Mouse (Mus musculus) heart, embryonic 15.5 days (tissue): ENCODE results near the gene Sall1. TPM values are rescaled to one million over a fixed set of nuclear protein-coding genes. Genes with fewer than 3 reads are reported as not detected.

Source experiments
- ATAC-seq: fragments of 200-750 bp; cut with Nextera tagmentation; replicated peaks from 2 replicates; pipeline ENCODE4 v1.8.0; 2017; ENCODE audit warnings: low read depth, moderate TSS enrichment; ENCODE audit not compliant: insufficient number of reproducible peaks, insufficient read depth, low FRiP score
- H3K27ac ChIP-seq: fragments of 300-500 bp; sonication (generic); 2 replicates; pipeline ENCODE4 v1.5.1; 2015; ENCODE audit warnings: mild to moderate bottlenecking, inconsistent platforms
- H3K27me3 ChIP-seq: fragments of 300-500 bp; sonication (generic); 2 replicates; pipeline ENCODE4 v1.6.1; 2015; ENCODE audit warnings: inconsistent platforms
- H3K36me3 ChIP-seq: fragments of 300-500 bp; sonication (generic); 2 replicates; pipeline ENCODE4 v1.6.1; 2015; ENCODE audit warnings: mild to moderate bottlenecking, inconsistent platforms
- H3K4me1 ChIP-seq: fragments of 300-500 bp; sonication (generic); replicated peaks from 2 replicates; pipeline ENCODE4 v1.6.1; 2015; ENCODE audit warnings: inconsistent platforms
- H3K4me2 ChIP-seq: fragments of 300-500 bp; sonication (generic); 2 replicates; pipeline ENCODE4 v1.6.1; 2015; ENCODE audit warnings: inconsistent platforms, mild to moderate bottlenecking, moderate library complexity
- H3K4me3 ChIP-seq: fragments of 300-500 bp; sonication (generic); 2 replicates; pipeline ENCODE4 v1.5.1; 2015; ENCODE audit warnings: mild to moderate bottlenecking, inconsistent platforms
- H3K9ac ChIP-seq: fragments of 300-500 bp; sonication (generic); 2 replicates; pipeline ENCODE4 v1.6.1; 2015; ENCODE audit warnings: mild to moderate bottlenecking, inconsistent platforms
- H3K9me3 ChIP-seq: fragments of 300-500 bp; sonication (generic); replicated peaks from 2 replicates; pipeline ENCODE4 v1.6.1; 2016; ENCODE audit warnings: inconsistent platforms
- WGBS: fragments of 180-500 bp; shearing (Covaris S2); methylation state at CpG from one replicate; pipeline ENCODE4 v1.1.7; 2015; ENCODE audit warnings: mixed read lengths; 5-methylcytosine and 5-hydroxymethylcytosine counted together
- polyA plus RNA-seq: library from polyadenylated mRNA; unstranded; fragments of >200 nt; fragmentation: Nextera tagmentation; extraction: Ambion mirVana; gene quantifications from 2 replicates; pipeline ENCODE4 v1.2.1, GENCODE M21; 2015

Gene Sall1
- polyA plus RNA-seq: 2.5 and 3.6 TPM in 2 replicates

DNA sequence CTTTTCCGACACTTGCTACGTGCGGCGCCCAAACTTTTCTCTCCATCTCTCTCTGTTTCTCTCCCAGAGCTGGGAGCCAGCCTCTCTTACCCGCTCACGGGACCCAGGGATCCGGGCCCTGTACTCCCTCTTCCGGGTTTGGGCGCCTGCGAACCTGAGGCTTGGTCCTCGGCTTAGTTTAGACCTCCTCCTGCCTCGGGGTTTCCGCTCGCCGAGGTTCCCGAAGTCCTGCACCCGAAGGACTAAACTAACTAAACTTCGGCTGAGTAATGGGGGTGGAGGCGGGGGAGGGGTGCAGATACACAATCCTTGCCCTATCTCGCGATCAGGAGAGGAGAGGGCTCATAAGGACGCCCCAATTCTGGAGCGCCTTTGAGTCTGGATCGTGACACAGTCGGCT is at the start of gene Sall1:
TSS of gene Sall1 (minus strand) at position 223 of the 400 bp plus-strand sequence.
- H3K9ac ChIP-seq: peak within 1 kb of the TSS; percentile 63
- WGBS: 2% methylated on average over 25 of the region's 25 CpGs

DNA sequence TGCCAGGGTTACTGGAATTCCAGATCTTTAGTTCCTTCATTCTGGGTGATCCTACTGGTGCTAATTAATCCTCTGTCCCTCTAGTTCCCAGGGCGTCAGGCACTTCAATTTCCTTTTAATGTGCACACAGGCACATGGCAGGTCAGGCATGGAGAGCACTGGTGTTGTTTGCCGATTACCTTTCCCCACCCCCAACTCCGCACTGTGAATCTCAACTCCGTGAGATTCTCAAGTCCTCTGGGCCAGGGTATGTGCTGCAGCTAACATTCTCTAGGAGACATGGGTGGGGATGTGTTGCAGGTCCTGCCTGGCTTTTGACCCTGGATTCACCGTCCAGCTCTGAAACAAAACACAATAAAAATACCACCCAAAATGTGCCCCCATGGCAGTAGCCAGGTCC is 46.0 kb upstream of the Sall1 start:
- H3K27ac ChIP-seq: no peak overlapping the region
- H3K4me3 ChIP-seq: no peak overlapping the region
- H3K4me2 ChIP-seq: no peak overlapping the region
- no peaks in the 10 kb centered on the region for H3K27me3 ChIP-seq
- no peaks in the 10 kb centered on the region for H3K9me3 ChIP-seq
- ATAC-seq: no peak
- H3K9ac ChIP-seq: no peak overlapping the region
- H3K4me1 ChIP-seq: no peaks in the 10 kb centered on the region
- no peaks in the 10 kb centered on the region for H3K36me3 ChIP-seq
- WGBS: 46% methylated on average over 5 of the region's 5 CpGs

More for the DNA sequence above, at the start of gene Sall1:
- peaks cover 83% of the 10 kb centered on the region for H3K27me3 ChIP-seq
- peak within 1 kb of the TSS; percentile 63 for H3K4me3 ChIP-seq
- H3K4me2 ChIP-seq: peak within 1 kb of the TSS; percentile 96
- H3K9me3 ChIP-seq: no peaks in the 10 kb centered on the region
- H3K36me3 ChIP-seq: no peaks in the 10 kb centered on the region
- H3K4me1 ChIP-seq: peaks cover 53% of the 10 kb centered on the region
- no peak for ATAC-seq
- peak within 1 kb of the TSS; percentile 70 for H3K27ac ChIP-seq

DNA sequence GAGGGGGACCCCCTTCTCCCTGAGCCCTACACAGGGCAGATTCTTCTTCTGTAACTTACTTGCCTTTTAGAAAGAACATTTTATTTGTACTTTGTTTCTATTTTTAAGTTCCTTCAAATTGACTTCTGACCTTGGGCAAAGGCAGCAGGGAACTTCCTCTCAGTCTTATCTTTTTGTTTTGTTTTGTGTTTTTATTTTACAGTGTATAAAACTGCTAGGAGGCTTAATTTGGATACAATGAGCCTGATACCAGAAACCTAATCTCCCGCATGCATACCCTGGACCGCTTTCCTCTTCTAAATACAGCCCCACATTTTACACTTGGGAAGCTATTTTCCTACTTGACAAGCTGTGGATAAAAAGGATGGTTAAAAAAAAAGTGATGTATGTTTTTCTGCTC is 35.2 kb upstream of the Sall1 start:
- ATAC-seq: no peak
- Histone ChIP-seq H3K4me1 (no peaks in the 10 kb centered on the region), H3K9me3 (no peaks in the 10 kb centered on the region), H3K4me2 (no peak overlapping the region), H3K27ac (no peak overlapping the region), H3K36me3 (no peaks in the 10 kb centered on the region), H3K27me3 (0 out of 2 replicates have a peak, but pooled peaks cover 5% of the 10 kb centered on the region), H3K4me3 (no peak overlapping the region), H3K9ac (no peak overlapping the region)
- 72% methylated on average over 2 of the region's 2 CpGs for WGBS

DNA sequence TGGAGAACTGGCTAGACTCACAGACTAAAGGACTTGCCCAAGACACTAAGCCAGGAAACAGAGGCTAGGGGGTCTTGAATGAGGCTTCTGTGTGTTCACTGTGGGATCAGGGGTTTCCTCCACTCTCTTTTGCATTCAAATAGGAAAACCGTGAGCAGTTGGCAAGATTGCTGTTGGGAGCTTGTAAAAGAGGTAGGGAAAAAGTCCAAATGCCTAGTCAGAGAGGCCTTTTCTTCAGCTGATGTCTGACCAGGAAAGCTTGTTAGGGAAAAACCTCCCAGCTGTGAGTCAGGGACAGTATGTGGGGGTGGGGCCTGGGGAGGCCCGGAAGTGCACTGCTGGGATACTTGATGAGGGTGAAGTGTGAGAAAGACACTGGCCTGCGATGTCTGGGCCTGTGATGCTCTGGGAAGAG is 29.0 kb upstream of the Sall1 start:
- Histone ChIP-seq H3K36me3 (no peaks in the 10 kb centered on the region), H3K4me1 (peaks cover 11% of the 10 kb centered on the region), H3K4me2 (no peak overlapping the region), H3K9me3 (no peaks in the 10 kb centered on the region), H3K9ac (no peak overlapping the region), H3K27me3 (0 out of 2 replicates have a peak, but pooled peaks cover 5% of the 10 kb centered on the region), H3K4me3 (no peak overlapping the region), H3K27ac (no peak overlapping the region)
- 18% methylated on average over 3 of the region's 3 CpGs for WGBS
- ATAC-seq: no peak

DNA sequence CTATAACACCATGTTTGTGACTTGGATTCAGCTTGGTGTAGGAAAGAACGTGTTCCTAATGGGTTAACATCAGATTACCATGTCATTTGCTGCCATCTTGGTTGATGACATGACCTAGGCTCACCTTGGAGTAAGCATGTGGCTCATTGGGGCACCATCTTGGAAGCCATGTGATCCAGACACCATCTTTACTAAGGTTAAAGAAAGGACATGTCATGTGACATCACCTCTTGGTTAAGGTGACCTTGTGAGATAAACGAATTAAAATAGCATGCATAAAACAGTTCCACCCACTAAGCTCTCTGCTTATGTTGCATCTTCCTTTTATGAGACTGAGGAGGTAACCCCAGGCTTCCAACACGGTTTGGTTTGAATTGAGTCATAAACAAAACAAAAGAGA is 23.5 kb upstream of the Sall1 start:
- WGBS: 70% methylated on average over 3 of the region's 3 CpGs
- no peak for ATAC-seq
- H3K9ac ChIP-seq: no peak overlapping the region
- no peak overlapping the region for H3K4me2 ChIP-seq
- peaks cover 23% of the 10 kb centered on the region for H3K27me3 ChIP-seq
- no peak overlapping the region for H3K4me3 ChIP-seq
- no peaks in the 10 kb centered on the region for H3K36me3 ChIP-seq
- peaks cover 6% of the 10 kb centered on the region for H3K4me1 ChIP-seq
- H3K9me3 ChIP-seq: no peaks in the 10 kb centered on the region
- H3K27ac ChIP-seq: no peak overlapping the region

DNA sequence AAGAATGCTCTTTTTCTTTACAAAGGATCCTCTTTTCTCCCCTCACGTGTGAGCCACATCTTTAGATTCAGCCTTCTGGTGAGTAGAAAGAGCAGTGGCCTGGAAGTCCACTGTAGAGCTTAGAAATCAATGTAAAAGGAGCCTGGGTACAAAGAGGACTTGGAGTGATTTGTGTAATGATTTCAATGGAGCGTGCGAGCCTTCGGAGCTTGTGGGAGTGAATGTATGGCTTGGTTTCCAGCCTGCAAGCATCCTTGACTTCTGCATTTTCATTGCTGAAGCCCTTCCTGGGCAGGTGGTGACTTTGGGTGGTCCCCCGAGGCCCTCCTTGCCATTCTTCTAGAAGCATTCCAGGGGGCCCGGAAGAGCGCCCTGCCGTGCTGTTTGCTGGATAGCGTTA is 20.1 kb upstream of the Sall1 start:
- no peak overlapping the region for H3K4me2 ChIP-seq
- H3K36me3 ChIP-seq: no peaks in the 10 kb centered on the region
- peaks cover 40% of the 10 kb centered on the region for H3K27me3 ChIP-seq
- no peak overlapping the region for H3K27ac ChIP-seq
- ATAC-seq: no peak
- no peaks in the 10 kb centered on the region for H3K9me3 ChIP-seq
- no peak overlapping the region for H3K4me3 ChIP-seq
- H3K9ac ChIP-seq: no peak overlapping the region
- H3K4me1 ChIP-seq: peaks cover 8% of the 10 kb centered on the region
- 72% methylated on average over 9 of the region's 9 CpGs for WGBS

DNA sequence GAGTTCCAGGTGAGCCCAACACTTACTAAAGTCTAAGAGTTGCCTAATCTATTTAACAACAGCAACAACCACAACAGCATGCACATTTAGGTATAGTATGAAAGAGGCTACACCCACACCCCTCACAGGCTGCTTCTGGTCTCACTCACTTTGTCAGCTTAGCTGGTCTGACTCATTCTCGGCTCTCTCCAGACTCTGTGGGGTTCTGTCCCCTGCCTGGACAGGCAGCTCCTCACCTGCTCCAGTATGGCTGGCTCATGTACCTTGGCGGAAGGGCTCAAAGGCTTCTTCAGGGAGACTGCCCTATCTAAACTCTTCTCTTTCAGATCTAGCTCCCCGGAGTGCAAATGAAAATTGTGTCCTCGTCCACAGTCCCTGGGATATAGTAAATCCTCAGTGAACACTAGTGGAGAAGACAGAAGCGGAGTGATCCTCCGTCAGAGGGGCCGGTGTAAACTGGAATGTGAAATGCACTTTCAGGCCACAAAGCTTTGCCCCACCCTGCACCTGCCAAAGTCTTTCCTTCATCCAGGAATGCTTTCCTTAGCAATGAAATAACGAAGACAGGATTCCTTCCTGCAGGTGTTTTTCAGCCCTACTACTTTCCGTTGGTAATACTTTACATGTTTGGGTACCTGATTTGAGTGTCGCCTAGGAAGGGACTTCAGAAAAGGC is 19.5 kb upstream of the Sall1 start:
- WGBS: 78% methylated on average over 10 of the region's 10 CpGs
- Histone ChIP-seq H3K4me1 (peaks cover 9% of the 10 kb centered on the region), H3K27me3 (peaks cover 40% of the 10 kb centered on the region), H3K9me3 (no peaks in the 10 kb centered on the region), H3K27ac (no peak overlapping the region), H3K4me2 (no peak overlapping the region), H3K36me3 (no peaks in the 10 kb centered on the region), H3K4me3 (no peak overlapping the region), H3K9ac (no peak overlapping the region)
- no peak for ATAC-seq

DNA sequence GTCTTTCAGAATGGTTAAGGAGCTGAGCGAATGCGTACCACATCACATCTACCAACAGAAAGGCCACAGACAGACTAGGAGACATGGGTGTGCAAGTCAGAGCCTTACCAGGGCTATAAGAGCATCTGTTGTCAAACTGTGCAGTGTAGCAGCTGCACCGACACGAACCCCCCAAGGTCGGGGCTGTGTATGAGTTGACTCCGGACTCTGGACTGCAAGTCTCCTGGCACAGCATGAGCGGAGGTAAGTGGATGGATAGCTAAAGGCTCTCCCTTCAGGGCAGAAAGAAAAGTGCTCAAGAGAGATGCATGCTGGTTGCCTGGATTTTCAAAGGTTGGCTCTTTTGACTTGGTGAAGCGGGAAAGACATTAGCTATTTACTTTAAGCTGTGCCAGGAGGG is 16.8 kb upstream of the Sall1 start:
- no peak overlapping the region for H3K4me2 ChIP-seq
- no peaks in the 10 kb centered on the region for H3K9me3 ChIP-seq
- ATAC-seq: no peak

DNA sequence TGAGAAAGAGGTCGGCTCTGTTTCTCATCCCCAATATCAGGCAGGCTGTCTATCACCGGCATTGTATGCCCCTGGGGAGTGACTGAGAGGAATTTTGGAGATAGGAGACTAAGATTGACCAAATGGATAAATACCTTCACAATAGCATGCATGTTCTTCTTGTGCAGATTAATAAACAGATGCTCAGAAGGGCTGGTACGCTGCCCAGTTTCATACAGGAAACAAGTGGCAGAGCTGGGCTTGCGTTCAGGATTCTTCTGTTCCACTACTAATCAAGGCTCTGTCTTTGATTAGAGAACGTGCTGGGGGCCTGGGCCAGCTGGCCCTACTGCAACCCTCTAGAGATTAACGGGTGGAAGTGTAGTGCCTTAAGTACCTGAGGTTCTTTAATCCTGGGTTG is 15.5 kb upstream of the Sall1 start:
- ATAC-seq: no peak
- WGBS: 17% methylated on average over 6 of the region's 6 CpGs

More for the DNA sequence above, 16.8 kb upstream of the Sall1 start:
- Histone ChIP-seq H3K36me3 (no peaks in the 10 kb centered on the region), H3K9ac (no peak overlapping the region), H3K4me3 (no peak overlapping the region), H3K27me3 (peaks cover 56% of the 10 kb centered on the region), H3K27ac (no peak overlapping the region), H3K4me1 (peaks cover 9% of the 10 kb centered on the region)
- 87% methylated on average over 8 of the region's 8 CpGs for WGBS

DNA sequence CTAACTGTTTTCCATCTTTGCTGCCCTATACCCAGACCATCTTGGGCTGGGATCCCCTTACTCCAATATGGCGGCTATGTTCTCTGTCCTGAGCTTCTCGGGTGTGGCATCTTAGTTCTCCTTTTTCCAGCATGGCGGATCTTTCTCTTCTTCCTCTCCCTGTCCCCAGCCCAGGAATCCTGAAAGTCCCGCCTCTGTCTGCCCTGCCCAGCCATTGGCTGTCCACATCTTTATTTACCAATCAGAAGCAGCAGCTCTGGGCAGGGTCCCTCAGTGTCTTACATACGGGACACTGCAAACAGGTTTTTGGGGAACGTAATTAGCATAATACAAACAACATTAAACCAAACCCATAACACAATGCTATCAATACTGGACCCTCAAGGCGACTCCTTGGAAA is 8.9 kb upstream of the Sall1 start:
- no peaks in the 10 kb centered on the region for H3K4me1 ChIP-seq
- H3K9ac ChIP-seq: no peak overlapping the region
- WGBS: 89% methylated on average over 7 of the region's 7 CpGs
- no peak overlapping the region for H3K27ac ChIP-seq
- H3K4me3 ChIP-seq: no peak overlapping the region
- H3K4me2 ChIP-seq: no peak overlapping the region
- H3K36me3 ChIP-seq: no peaks in the 10 kb centered on the region
- H3K9me3 ChIP-seq: no peaks in the 10 kb centered on the region
- peaks cover 70% of the 10 kb centered on the region for H3K27me3 ChIP-seq
- ATAC-seq: no peak

More for the DNA sequence above, 15.5 kb upstream of the Sall1 start:
- H3K4me1 ChIP-seq: peaks cover 9% of the 10 kb centered on the region
- H3K27ac ChIP-seq: no peak overlapping the region
- no peak overlapping the region for H3K4me3 ChIP-seq
- H3K27me3 ChIP-seq: peaks cover 54% of the 10 kb centered on the region
- H3K36me3 ChIP-seq: no peaks in the 10 kb centered on the region
- no peaks in the 10 kb centered on the region for H3K9me3 ChIP-seq
- H3K4me2 ChIP-seq: no peak overlapping the region
- H3K9ac ChIP-seq: no peak overlapping the region

DNA sequence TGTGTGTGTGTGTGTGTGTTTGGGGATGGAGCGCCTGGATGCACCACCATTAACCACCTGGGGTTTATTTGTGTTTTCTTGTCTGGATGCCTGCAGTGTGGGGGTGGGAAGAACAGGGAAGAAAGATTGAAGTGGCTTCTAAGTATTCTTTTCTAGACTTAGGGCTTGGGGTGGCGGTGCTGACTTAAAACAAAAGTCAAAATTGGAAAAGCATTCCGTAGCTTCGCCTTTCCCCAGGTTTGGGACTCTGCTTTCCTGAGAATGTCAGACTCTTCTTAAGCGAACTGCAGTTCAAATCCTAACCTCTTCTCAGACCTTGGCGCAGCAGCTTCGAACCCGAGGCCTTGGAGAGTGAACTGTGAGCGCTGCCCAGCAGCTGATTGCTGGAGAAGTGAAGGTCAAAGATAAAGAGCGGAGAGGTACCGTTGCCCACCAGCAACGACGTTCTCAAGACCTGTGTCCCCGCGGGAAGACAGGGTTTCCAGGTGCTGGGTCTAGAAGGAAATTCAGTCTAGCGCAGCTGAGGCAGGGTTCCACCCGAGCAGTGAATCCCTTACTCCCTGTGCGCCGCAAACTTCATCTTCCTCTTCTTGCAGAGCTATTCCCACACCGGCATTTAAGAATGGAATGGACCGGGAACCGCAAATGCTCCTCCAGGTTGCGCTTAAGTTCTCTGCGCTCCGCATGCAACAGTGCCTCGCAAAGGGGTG is 2.8 kb upstream of the Sall1 start:
- no peak overlapping the region for H3K9ac ChIP-seq
- ATAC-seq: no peak
- no peaks in the 10 kb centered on the region for H3K9me3 ChIP-seq
- H3K27ac ChIP-seq: no peak overlapping the region
- 9% methylated on average over 26 of the region's 26 CpGs for WGBS
- peaks cover 93% of the 10 kb centered on the region for H3K27me3 ChIP-seq
- no peaks in the 10 kb centered on the region for H3K36me3 ChIP-seq
- H3K4me3 ChIP-seq: peak overlapping the region; percentile 4; the same call in 1 of the 2 replicates
- H3K4me1 ChIP-seq: peaks cover 48% of the 10 kb centered on the region
- H3K4me2 ChIP-seq: peak overlapping the region; percentile 11; the same call in 1 of the 2 replicates
